Mouse (Mus musculus): Measurements from ENCODE around the gene Gm20388.

GRCm38 (mm10) chr8:124014751-124015150, 4104.1 kb downstream of the Gm20388 start:
- TF ChIP-seq CTCF (IDR thresholded peaks at IDR 0.05; ENCODE audit: low read depth) (no peak), EP300 (IDR thresholded peaks at IDR 0.05; ENCODE audit: low read depth) (no peak)
